Mouse (Mus musculus) liver, adult (tissue): Measurements from ENCODE around the gene Sar1a.

ENCODE experiments used
- GATA4 ChIP-seq: IDR thresholded peaks from 2 replicates; pipeline ENCODE4 v1.6.1; 2014; ENCODE audit warnings: mild to moderate bottlenecking, low read length; ENCODE audit not compliant: insufficient replicate concordance

The Sar1a gene

DNA sequence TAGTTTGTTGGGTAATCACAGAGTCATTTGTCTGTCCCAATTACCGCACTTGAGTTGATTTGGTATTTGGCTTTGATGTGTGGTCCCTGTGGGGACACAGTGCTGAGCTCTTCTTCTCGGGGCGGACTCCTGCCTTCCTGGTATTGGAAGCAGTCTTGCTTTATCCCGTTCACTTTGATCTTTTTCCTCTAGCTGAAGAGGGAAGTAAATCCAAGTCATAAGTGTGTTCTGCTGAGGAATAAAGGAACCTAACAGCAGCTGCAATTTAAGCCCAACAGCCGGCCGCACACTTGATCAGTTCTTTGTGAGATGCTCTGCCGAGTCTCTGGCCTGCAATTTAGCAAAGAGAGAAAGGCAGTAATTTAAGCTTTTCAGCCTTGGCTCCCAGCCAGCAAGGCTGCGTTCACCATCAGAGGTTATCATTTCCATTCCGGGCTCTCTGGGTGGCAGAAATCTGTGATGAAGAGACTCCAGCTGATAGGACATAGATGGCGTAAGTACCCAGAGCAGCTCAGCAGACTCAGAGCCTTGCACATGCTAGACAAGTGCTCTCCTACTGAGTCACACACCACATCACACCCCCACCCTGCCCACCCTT is 17.6 kb upstream of the Sar1a start:
- TF ChIP-seq GATA4: no peak

DNA sequence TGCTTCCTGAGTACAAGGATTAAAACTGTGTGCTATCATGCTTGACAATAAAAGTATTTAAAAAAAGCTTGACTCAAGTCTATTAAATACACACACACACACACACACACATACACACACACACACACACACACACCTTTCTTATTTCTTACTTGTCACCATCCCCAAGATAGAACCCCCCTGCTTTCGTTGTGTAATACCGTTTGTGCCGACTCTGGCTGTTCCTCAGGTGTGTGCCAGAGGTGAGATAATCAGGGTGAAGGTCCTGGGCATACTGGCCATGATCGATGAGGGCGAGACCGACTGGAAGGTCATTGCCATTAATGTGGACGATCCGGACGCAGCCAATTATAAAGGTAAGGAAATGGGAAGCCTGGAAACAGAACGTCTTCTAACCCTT is 15.0 kb upstream of the Sar1a start:
- TF ChIP-seq GATA4: no peak

DNA sequence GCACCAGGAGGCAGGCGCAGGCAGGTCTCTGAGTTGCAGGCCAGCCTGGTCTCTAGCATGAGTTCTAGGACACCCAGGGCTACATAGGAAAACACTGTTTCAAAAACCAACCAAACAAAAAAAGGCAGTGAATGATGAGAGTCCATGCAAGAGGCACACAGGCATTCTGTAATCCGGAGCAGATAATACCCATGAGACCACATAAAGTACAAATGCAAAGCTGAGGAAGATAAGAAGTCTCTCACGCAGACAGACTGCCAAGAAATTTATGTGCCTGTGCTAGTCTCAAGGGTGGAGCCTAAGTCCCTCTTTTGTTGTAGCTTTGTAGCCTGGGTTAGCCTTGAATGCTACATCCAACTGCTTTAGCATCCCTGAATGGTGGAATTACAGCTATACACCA is 14.4 kb upstream of the Sar1a start:
- TF ChIP-seq GATA4: no peak

DNA sequence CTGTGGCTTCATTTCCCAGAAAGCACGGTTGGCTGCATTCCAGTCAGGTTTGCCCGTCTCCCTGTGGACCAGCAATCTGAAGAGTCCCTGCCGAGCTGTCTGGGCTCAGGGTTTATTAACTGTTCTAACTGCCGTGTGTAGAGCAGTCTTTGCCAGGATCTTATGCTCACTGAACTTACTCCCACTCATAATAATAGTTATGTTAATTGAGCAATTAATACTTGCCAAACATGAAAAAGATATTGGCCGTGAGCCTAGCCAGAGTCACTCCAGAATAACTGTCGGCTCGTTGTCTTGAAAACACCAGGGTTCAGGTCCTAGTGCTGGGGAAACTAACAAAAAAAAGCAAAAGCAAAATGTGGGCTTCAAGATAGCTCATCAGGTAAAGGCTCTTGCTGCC is 10.8 kb upstream of the Sar1a start:
- TF ChIP-seq GATA4: no peak

DNA sequence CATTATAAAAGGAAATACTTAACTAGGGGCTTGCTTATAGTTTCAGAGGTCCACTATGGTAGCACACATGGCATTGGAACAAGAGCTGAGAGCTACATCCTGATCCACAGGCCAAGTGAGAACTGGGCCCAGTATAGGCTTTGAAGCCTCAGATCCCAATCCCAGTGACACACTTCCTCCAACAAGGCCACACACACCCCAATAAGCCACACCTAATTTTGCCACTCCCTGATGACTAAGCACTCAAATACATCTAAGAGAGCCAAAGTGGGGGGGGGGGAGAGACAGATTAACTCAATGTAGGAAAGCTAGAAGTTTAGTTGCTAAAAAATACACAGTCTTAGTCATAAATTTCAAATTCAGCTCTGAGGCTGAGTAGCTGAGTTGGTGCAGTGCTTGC is 10.2 kb upstream of the Sar1a start:
- TF ChIP-seq GATA4: no peak

DNA sequence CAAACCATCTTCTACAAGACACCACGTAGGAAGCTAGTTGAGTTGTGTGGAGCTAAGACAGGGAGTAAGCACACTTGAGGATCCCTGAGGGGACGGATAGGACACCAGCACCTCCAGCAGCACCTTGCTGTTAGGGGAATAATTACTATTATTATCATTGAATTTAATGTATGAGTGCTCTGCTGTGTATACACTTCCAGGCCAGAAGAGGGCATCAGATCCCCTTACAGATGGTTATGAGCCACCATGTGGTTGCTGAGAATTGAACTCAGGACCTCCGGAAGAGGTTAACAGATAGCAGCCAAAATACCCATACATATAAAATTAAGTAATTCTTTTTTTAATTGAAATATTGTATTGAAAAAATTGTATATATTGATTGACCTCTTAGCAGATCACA is 9.3 kb upstream of the Sar1a start:
- no peak for TF ChIP-seq GATA4

DNA sequence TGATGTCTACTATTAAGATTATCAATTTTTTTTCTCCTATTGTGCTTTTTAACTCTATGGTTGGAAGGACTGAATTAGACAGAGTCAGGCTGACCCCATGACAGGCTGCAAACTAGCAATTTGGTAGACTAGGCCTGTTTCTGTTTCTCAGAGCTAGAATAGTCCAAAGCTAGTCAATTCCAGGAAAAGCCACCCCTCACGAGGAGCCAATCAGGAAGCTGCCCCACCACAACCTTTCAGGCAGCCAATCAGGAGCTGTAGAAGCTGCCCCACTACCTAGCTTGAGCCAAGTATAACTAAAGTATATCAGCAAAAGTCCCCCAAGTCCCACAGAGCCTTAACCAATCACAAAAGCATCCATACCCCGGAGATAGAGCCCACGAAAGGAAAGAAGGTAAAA is 4.2 kb upstream of the Sar1a start:
- no peak for TF ChIP-seq GATA4

DNA sequence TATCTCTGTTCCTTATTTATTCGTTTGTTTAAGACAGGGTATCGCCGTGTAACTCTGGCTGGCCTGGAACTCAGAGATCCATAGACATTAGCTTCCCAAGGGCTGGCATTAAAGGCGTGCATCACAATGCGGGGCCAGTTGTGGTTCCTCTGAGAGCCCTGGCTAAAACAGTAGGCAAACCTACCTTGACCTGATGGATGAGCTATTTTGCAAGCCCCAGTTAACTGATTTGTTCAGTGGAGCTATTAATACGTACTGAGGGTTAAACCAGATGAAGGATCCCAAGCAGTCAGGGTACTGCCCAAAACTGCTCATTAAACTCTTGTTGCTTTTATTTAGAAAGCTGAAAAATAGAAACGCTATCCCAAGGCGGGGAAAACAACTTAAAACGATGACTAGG is 554 bp upstream of the Sar1a start:
- no peak for TF ChIP-seq GATA4

DNA sequence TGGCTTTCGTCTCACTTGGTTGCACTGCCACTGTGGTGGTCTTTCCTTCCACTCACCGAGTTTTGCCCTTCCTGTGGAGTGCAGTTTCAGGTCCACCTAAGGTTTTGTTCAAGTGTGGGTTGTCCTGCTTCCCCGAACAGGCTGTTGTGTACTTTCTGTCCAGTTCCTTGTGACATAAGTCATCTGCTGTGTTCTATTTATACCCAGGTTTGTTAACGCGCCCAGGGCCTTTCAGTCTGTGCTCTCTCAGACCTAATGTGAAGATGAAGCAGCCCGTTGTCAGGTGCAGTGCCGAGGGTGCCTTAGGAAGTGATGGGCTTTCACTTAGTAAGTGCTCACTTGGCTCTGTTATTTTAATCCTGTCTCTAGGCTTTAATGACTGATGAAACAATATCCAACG is 9.3 kb downstream of the Sar1a start:
- TF ChIP-seq GATA4: no peak

DNA sequence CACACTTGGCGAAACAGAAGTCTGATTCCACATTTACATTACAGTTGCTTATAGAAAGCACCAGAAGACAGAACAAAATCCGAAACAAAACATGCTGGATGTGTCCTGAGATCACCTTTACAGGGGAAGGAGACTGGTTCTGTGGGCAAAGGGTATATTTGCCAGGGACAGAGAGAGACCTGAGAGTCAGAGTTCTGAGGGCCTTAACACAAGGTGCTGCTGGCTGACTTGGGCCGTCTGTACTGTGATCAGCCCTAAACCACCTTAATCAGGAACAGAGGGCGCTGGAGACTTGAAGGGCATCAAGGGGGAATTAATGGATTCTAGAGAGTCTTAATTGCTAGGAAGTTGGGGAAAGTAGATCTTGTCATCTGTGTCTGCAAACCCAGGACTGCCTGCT is 13.5 kb downstream of the Sar1a start:
- TF ChIP-seq GATA4: no peak

DNA sequence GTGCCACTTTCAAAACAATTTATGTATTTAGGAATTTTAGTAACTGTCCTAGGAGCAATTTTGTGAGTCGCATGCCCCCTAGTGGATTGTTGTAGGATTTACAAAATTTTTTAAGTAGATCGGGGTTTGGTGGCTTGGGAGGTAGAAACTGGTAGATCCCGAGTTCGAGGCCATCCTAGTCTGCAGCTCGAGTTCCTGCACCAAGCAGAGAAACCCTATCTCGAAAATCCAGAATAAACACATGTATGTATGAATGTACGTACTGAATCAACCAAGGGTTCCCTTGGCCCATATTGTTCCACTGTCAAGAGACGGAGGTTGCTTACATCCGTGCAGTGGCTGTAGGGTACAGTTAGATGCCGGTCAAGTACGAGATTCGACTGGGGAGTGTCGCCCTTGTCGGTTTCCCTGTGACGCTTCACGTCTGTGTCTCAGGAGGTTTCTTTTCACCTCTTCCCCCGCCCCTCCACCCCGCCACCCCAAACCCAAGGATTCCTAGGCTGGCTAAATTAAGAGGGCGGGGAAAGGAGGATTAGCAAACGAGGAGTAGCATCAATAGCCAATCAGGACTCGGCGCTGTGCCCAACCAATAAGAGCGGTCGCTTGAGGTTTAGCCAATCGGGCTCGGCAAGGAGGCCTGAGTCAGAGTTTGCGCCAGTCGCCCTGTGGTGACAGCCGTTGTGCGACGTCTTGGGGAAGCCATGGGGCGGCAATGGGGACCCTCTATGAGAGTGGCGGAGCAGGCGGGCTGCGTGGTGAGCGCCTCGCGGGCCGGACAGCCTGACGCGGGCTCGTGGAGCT is 15.0 kb downstream of the Sar1a start, which contains the start of gene Tysnd1:
Tysnd1 (plus strand) TSS at position 645 of the 801 bp plus-strand sequence.
- no peak for TF ChIP-seq GATA4

DNA sequence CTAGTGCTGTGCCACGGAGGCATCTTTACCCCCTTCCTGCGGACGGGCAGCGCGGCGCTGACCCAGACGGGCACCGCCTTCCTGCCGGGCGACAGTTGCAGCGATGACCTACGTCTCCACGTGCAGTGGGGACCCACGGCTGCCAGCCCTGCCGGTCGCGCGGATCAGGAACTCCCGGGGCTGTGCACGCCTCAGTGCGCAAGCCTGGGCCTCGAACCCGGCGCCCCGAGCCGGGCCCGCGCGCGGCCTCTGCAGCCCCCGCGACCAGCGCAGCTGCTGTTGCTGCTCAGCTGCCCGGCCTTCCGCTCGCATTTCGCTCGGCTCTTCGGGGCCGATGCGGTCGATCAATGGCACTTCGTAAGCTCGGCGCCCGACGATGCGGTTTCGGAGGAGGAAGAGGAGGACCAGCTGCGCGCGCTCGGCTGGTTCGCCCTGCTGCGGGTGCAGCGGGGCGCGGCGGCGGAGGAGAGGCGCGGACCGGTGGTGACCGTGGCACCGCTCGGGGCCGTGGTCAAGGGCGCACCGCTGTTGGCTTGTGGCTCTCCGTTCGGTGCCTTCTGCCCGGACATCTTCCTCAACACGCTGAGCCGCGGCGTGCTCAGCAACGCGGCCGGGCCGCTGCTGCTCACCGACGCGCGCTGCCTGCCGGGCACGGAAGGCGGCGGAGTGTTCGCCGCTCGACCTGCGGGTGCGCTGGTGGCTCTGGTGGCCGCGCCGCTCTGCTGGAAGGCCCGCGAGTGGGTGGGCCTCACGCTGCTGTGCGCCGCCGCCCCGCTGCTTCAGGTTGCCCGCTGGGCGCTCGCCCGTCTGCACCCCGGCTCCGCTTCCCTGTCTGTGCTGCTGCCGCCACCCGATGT is 15.8 kb downstream of the Sar1a start:
- TF ChIP-seq GATA4: no peak

DNA sequence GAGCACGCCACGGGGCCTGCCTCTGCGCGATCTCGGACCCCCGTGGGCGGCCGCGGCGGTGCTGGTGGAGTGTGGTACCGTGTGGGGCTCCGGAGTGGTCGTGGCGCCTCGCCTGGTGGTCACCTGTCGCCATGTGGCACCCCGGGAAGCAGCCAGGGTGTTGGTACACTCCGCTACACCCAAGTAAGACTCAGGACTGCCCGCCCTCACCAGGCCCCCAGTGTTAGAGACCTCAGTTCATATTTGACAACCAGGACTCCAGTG is 16.4 kb downstream of the Sar1a start:
- no peak for TF ChIP-seq GATA4

DNA sequence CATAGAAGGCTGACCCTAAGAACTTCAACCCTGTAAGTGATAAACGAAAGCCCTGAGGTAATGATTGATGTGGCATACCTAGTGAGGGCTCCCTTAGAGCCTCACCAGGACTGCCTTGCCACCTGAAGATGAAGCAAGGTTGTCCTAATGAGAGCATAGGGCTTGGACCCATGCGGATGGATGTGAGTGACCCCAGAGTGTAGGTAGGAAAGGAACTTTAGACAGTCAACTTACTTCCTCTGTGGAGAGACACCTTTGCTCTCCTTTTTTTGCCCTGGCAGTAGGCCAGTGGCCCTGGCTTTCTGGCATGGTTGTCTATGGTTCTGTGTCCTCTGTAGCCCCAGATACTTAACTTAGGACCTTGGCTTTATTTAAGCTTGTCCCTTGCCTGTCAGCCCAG is 16.9 kb downstream of the Sar1a start:
- TF ChIP-seq GATA4: no peak

DNA sequence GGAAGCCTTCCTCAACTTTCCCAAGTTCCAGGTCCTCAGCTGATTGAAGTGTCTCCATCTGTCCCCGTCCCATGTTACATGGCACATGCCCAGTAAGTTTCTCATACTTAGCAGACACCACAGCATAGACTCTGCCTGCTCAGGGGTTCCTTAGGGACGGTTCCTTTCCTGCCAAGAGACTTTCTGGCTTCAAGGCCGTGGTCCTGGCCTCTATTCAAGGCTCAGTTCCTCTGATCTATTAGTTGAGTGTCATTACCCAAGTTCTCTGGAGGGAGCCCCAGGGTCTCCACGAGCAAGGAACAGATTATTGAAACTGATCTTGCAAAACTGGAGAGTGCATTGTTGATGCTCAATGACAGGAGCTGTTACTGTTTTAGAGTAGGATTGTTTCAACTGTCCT is 24.6 kb downstream of the Sar1a start:
- TF ChIP-seq GATA4: no peak
